Comparison of ENCODE assay signal across 10 mouse cellular contexts in the genomic region with DNA sequence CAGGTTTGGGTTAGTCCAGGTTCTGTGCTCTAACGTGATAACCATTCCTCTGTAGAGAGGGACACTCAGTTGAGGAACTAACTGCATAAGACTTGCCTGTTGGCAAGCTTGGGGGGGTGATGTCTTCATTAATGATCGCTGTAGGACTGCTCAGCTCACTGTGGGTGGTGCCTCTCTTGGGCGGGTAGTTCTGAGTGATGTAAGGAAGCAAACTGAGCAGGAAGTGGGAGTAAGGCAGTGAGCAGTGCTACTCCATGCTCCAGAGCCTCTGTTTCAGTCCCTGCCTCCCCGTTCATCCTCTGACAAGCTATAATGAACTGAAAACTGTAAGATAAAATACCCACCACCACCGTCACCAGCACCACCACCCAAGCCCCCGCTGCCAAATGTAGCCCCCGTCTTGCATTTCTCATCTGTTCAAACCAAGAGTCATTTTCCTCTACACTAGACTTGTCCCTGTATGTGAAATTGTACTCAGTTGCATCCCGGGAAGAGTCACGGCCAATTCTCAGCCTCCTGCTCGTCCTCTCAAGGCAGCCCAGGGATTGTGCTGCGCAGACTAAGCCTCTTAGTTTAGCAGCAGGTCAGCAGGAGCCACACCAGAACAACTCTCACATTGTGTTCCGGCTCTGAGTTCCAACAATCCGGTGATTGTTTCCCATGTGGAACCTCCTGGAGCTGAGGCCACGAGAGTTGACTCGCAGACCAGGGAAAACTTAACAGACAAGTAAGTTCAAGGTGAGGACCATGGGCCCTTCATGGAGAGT. TPM values are rescaled to one million over a fixed set of nuclear protein-coding genes. Genes with fewer than 3 reads are reported as not detected.
A peak's percentile ranks its signal among the peaks of the same experiment; 100 is the strongest.
DNase-seq lines count a peak whose midpoint lies in the region; ATAC-seq and TF ChIP-seq lines count a peak whose summit lies in the region.
"Had no signal": no experiment of that assay in that cellular context is flagged by ENCODE, and none has a peak within 500 bp of the region (broad histone marks: within the 10 kb centered on the region; RNA-seq: fewer than 3 reads in every experiment).

No protein-coding gene starts in this region.

- no peaks in the 10 kb centered on the region for H3K27me3 ChIP-seq in heart, embryonic 14.5 days (ENCODE audit: control insufficient read depth, insufficient read depth, low read length)
- no peaks in the 10 kb centered on the region for H3K27me3 ChIP-seq in midbrain, embryonic 14.5 days (ENCODE audit: control insufficient read depth, insufficient read depth, low read length)
- no peaks in the 10 kb centered on the region; the same call in 1 of the 2 replicates for H3K27me3 ChIP-seq in cerebellum, adult 2 months (ENCODE audit: control insufficient read depth, insufficient read depth, low read length)

- no peak for TF ChIP-seq POLR2A in cerebellum, adult 2 months (IDR thresholded peaks at IDR 0.05; ENCODE audit: borderline replicate concordance, insufficient read depth, low read length)

- no peak for ATAC-seq in heart, embryonic 14.5 days (ENCODE audit: insufficient number of reproducible peaks, insufficient read depth, low FRiP score, low read depth)
- ATAC-seq in midbrain, embryonic 14.5 days (ENCODE audit: low FRiP score, low TSS enrichment): no peak

- H3K4me3 ChIP-seq in heart, embryonic 14.5 days (ENCODE audit: control insufficient read depth in 1 of 2, insufficient read depth in 1 of 2, low read depth in 1 of 2, low read length in 2 of 2): no peak overlapping the region
- no peak overlapping the region for H3K4me3 ChIP-seq in midbrain, embryonic 14.5 days (replicated peaks; ENCODE audit: low read depth, low read length)
- H3K4me3 ChIP-seq in cerebellum, adult 2 months (replicated peaks; ENCODE audit: insufficient read depth, low read depth, low read length): no peak overlapping the region

- H3K4me2 ChIP-seq in heart, embryonic 14.5 days (ENCODE audit: low read length): no peak overlapping the region
- H3K4me2 ChIP-seq in midbrain, embryonic 14.5 days (ENCODE audit: low read length): no peak overlapping the region

- 49% methylated on average over 15 of the region's 15 CpGs for WGBS in heart, embryonic 14.5 days
- WGBS in midbrain, embryonic 14.5 days: 16% methylated on average over 15 of the region's 15 CpGs
- 36% methylated on average over 15 of the region's 15 CpGs for WGBS in cerebellum, adult 2 months

- TF ChIP-seq CTCF in cerebellum, adult 2 months (IDR thresholded peaks at IDR 0.05; ENCODE audit: borderline replicate concordance, insufficient read depth, low read depth, low read length): no peak

- H3K9me3 ChIP-seq in heart, embryonic 14.5 days (ENCODE audit: control insufficient read depth, low read length): no peaks in the 10 kb centered on the region
- no peaks in the 10 kb centered on the region for H3K9me3 ChIP-seq in midbrain, embryonic 14.5 days (ENCODE audit: control insufficient read depth, low read length)
- H3K9me3 ChIP-seq: G1E had no signal

- peaks cover 9 to 14% of the 10 kb centered on the region in 2 experiments for H3K4me1 ChIP-seq in heart, embryonic 14.5 days (ENCODE audit: control insufficient read depth in 2 of 2, insufficient read depth in 2 of 2, low read length in 2 of 2)
- 0 out of 2 replicates have a peak, but pooled peaks cover 4% of the 10 kb centered on the region for H3K4me1 ChIP-seq in midbrain, embryonic 14.5 days (ENCODE audit: control insufficient read depth, insufficient read depth, low read length)
- H3K4me1 ChIP-seq in cerebellum, adult 2 months (ENCODE audit: control insufficient read depth, insufficient read depth, low read length): no peaks in the 10 kb centered on the region

- peak overlapping the region; percentile 4 to 39; a peak in 1 of 4 replicates for H3K27ac ChIP-seq in heart, embryonic 14.5 days (replicated peaks in 1 of 2; ENCODE audit: control insufficient read depth in 1 of 2, insufficient read depth in 1 of 2, low read depth in 2 of 2, low read length in 2 of 2)
- peak overlapping the region; percentile 20; the same call in 1 of the 2 replicates for H3K27ac ChIP-seq in midbrain, embryonic 14.5 days (replicated peaks; ENCODE audit: low read depth, low read length)
- H3K27ac ChIP-seq in cerebellum, adult 2 months (ENCODE audit: insufficient read depth, low read length): no peak overlapping the region

- no peaks in the 10 kb centered on the region for H3K36me3 ChIP-seq in heart, embryonic 14.5 days (ENCODE audit: control insufficient read depth, insufficient read depth, low read length)
- H3K36me3 ChIP-seq in midbrain, embryonic 14.5 days (ENCODE audit: control insufficient read depth, insufficient read depth, low read length): no peaks in the 10 kb centered on the region
- H3K36me3 ChIP-seq: G1E had no signal

- peak; percentile 14 for DNase-seq in layer of hippocampus, adult 9-11 months
- no peak for DNase-seq in layer of hippocampus, postnatal 25 days (ENCODE audit: extremely low spot score in 1 of 2, low spot score in 1 of 2)
- peak; percentile 28 for DNase-seq in embryo, embryonic 9.5 days (ENCODE audit: extremely low spot score)
- peak; percentile 54 for DNase-seq in midbrain, embryonic 14.5 days
- no peak for DNase-seq in adrenal gland, postnatal 4 days (ENCODE audit: low spot score in 2 of 2)
- no peak for DNase-seq in cerebellum, adult 2 months
- DNase-seq in cerebellum, postnatal 4 days (ENCODE audit: low spot score in 2 of 2): no peak
- DNase-seq: cerebellum, postnatal 14 days had no signal

- H3K9ac ChIP-seq in heart, embryonic 14.5 days (ENCODE audit: low read length): no peak overlapping the region
- H3K9ac ChIP-seq in midbrain, embryonic 14.5 days (replicated peaks; ENCODE audit: low read length): no peak overlapping the region

RNA-seq across cellular contexts. Expression of gene Spata13, which starts 46.9 kb away (rescaled TPM):
- total RNA-seq in layer of hippocampus, postnatal 25 days (2021): 10 to 100 TPM; 27.6 to 28.5 TPM
- polyA plus RNA-seq in heart, embryonic 14.5 days (2014; fragmentation: Nextera tagmentation; extraction: Ambion mirVana): 11.6 and 14.9 TPM in 2 replicates
- 22.0 and 31.6 TPM in 2 replicates for polyA plus RNA-seq in midbrain, embryonic 14.5 days (2014; fragmentation: Nextera tagmentation; extraction: Ambion mirVana)
- 100 to 1,000 TPM; 140 to 145 TPM for total RNA-seq in adrenal gland, postnatal 4 days (2021)
- polyA plus RNA-seq in cerebellum, adult 2 months (2012; rRNA removed): 5.7 and 6.2 TPM in 2 replicates

Comparison
In these comparisons a context has a peak if more than half of its experiments do, and no peak if none do; other contexts are left out.
1. DNase-seq: peak in layer of hippocampus, adult 9-11 months (single experiment), embryo, embryonic 9.5 days (single experiment) and midbrain, embryonic 14.5 days (single experiment); none in layer of hippocampus, postnatal 25 days (0 of 2), adrenal gland, postnatal 4 days (0 of 2), cerebellum, adult 2 months (0 of 2) and cerebellum, postnatal 4 days (0 of 2).